Mouse (Mus musculus): ENCODE data around the gene Rab33a. TPM values are rescaled to one million over a fixed set of nuclear protein-coding genes. Genes with fewer than 3 reads are reported as not detected.

The Rab33a gene
- 22.4 and 22.9 TPM in 2 replicates for polyA plus RNA-seq (2014; fragmentation: Nextera tagmentation; extraction: Ambion mirVana)

DNA sequence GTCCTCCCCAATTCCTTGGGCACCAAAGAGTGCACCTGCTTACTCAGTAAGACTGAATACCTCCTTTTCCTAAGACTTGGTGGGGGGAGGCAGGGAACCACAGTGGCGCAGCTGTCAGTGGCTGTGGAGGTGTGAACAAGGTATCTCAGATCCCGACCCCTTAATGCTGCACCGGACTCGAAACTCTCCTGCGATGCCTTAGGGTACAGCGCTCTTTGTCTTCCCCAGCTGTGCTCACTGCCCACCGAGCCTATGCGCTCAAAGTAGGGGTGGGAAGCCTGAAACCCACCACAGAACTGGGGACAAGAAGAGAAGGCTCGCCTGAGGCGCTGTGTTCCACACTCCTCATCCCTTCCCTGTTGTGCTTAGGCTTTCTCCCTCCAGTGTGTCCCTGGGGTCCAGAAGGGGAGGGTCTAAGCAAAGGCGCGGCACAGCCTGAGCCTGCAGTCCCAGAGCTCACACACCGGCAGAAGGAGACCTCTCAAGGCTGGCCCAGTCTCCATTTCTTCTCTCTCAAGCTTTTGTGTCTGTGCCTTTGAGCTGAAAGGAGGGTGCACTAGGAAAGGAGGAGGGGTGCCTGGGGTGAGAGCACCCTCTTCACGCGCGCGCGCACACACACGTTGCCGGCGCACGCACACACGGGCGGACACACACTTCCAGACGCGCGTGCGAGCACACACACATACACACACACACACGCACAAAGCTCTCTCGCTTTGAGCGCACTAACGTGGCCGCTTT lies at the start of gene Rab33a:
Gene Rab33a, plus strand, starts transcription at position 478 of the 741 bp plus-strand sequence.
- Histone ChIP-seq H3K4me2 (ENCODE audit: low read depth, low read length, severe bottlenecking) (peak within 1 kb of the TSS; percentile 68), H3K27ac (ENCODE audit: low read depth, low read length) (peak within 1 kb of the TSS; percentile 78), H3K4me3 (ENCODE audit: low read depth, low read length) (peak within 1 kb of the TSS; percentile 44), H3K9ac (ENCODE audit: low read length) (peak within 1 kb of the TSS; percentile 68), H3K9me3 (ENCODE audit: control insufficient read depth, low read length) (no peaks in the 10 kb centered on the region), H3K36me3 (ENCODE audit: control insufficient read depth, insufficient read depth, low read length) (no peaks in the 10 kb centered on the region), H3K27me3 (ENCODE audit: control insufficient read depth, insufficient read depth, low read length) (no peaks in the 10 kb centered on the region), H3K4me1 (replicated peaks; ENCODE audit: control insufficient read depth, insufficient read depth, low read length) (no peaks in the 10 kb centered on the region)
- ATAC-seq (replicated peaks; ENCODE audit: low FRiP score) (peak; percentile 77), DNase-seq (ENCODE audit: low spot score) (peak; percentile 58)
- WGBS, result 36% methylated on average over 33 of the region's 33 CpGs

DNA sequence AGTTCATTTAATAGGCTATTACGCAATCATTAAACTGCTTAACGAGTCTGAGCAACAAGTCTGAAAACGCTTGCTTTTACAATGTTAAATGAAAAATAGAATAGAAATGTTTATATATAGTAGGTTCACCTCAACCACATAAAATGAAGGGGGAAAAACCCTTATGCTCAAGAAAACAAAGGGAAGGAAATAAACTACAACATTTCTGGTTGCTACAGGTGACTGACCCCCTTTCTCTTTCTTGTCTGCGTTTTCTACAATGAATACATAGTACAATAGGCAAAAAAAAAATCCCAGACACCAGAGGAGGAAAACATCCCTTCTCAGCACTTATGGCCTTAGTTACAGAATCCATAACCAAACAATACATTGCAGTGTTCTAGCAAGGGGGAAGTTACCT lies 38.0 kb upstream of the Rab33a start:
- no peaks in the 10 kb centered on the region for H3K4me1 ChIP-seq (replicated peaks; ENCODE audit: control insufficient read depth, insufficient read depth, low read length)
- no peaks in the 10 kb centered on the region; the same call in 1 of the 2 replicates for H3K36me3 ChIP-seq (ENCODE audit: control insufficient read depth, insufficient read depth, low read length)
- WGBS, result 71% methylated on average over 4 of the region's 4 CpGs
- H3K9ac ChIP-seq (ENCODE audit: low read length), result no peak overlapping the region
- no peak overlapping the region for H3K4me2 ChIP-seq (ENCODE audit: low read depth, low read length, severe bottlenecking)
- H3K27me3 ChIP-seq (ENCODE audit: control insufficient read depth, insufficient read depth, low read length), result no peaks in the 10 kb centered on the region
- no peak for DNase-seq (ENCODE audit: low spot score)
- no peak overlapping the region for H3K4me3 ChIP-seq (ENCODE audit: low read depth, low read length)
- no peaks in the 10 kb centered on the region for H3K9me3 ChIP-seq (ENCODE audit: control insufficient read depth, low read length)
- H3K27ac ChIP-seq (ENCODE audit: low read depth, low read length), result no peak overlapping the region
- ATAC-seq (replicated peaks; ENCODE audit: low FRiP score), result no peak

DNA sequence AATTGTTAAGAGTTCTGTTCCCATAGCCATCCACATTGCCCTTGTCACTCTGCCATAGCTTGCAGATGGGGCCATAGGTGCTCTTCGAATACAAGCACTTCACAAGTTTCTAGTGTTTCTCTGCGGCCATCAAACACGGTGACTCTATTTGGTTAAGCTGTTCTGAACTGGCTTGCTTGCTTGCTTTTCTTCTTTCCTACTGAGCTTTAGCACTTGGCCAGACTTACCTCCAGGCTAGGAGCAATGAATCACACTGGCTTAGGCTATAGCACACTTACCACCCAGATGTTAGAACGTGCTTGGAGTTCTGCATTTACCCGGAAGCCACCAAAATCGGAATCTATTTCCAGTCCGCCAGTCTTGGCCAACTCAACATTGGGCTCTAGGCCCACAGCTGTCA lies 37.4 kb upstream of the Rab33a start:
- no peak overlapping the region for H3K27ac ChIP-seq (ENCODE audit: low read depth, low read length)
- no peak for ATAC-seq (replicated peaks; ENCODE audit: low FRiP score)

DNA sequence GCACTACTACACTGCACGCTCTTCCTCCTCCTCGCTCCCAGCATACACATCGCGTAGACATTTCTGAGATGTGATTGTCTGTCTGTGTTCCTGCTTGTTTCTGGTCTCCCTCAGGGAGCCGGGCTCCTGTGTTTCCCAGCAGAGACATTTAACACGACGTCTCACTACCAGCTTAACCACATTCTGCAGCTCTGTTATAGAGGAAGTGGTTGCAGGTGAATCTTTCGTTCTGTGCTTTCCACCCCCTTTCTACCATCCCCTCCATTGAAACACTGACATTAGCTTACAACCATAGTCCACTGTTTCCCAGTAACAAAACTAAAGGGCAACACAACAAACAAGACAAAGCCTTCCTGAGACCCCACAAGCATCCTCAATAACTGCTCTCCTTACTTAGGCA lies 25.3 kb upstream of the Rab33a start:
- Histone ChIP-seq H3K27ac (ENCODE audit: low read depth, low read length) (no peak overlapping the region), H3K4me1 (replicated peaks; ENCODE audit: control insufficient read depth, insufficient read depth, low read length) (no peaks in the 10 kb centered on the region), H3K4me3 (ENCODE audit: low read depth, low read length) (no peak overlapping the region), H3K36me3 (ENCODE audit: control insufficient read depth, insufficient read depth, low read length) (no peaks in the 10 kb centered on the region), H3K9me3 (ENCODE audit: control insufficient read depth, low read length) (no peaks in the 10 kb centered on the region), H3K9ac (ENCODE audit: low read length) (no peak overlapping the region), H3K27me3 (ENCODE audit: control insufficient read depth, insufficient read depth, low read length) (no peaks in the 10 kb centered on the region), H3K4me2 (ENCODE audit: low read depth, low read length, severe bottlenecking) (no peak overlapping the region)
- 94% methylated on average over 8 of the region's 8 CpGs for WGBS
- ATAC-seq (replicated peaks; ENCODE audit: low FRiP score) (no peak), DNase-seq (ENCODE audit: low spot score) (no peak)

More for the DNA sequence above, 37.4 kb upstream of the Rab33a start:
- H3K4me3 ChIP-seq (ENCODE audit: low read depth, low read length), result no peak overlapping the region
- H3K9me3 ChIP-seq (ENCODE audit: control insufficient read depth, low read length), result no peaks in the 10 kb centered on the region
- no peaks in the 10 kb centered on the region; the same call in 1 of the 2 replicates for H3K36me3 ChIP-seq (ENCODE audit: control insufficient read depth, insufficient read depth, low read length)
- DNase-seq (ENCODE audit: low spot score), result no peak
- H3K4me1 ChIP-seq (replicated peaks; ENCODE audit: control insufficient read depth, insufficient read depth, low read length), result no peaks in the 10 kb centered on the region
- H3K27me3 ChIP-seq (ENCODE audit: control insufficient read depth, insufficient read depth, low read length), result no peaks in the 10 kb centered on the region
- no peak overlapping the region for H3K4me2 ChIP-seq (ENCODE audit: low read depth, low read length, severe bottlenecking)
- WGBS, result 93% methylated on average over 7 of the region's 7 CpGs
- no peak overlapping the region for H3K9ac ChIP-seq (ENCODE audit: low read length)

DNA sequence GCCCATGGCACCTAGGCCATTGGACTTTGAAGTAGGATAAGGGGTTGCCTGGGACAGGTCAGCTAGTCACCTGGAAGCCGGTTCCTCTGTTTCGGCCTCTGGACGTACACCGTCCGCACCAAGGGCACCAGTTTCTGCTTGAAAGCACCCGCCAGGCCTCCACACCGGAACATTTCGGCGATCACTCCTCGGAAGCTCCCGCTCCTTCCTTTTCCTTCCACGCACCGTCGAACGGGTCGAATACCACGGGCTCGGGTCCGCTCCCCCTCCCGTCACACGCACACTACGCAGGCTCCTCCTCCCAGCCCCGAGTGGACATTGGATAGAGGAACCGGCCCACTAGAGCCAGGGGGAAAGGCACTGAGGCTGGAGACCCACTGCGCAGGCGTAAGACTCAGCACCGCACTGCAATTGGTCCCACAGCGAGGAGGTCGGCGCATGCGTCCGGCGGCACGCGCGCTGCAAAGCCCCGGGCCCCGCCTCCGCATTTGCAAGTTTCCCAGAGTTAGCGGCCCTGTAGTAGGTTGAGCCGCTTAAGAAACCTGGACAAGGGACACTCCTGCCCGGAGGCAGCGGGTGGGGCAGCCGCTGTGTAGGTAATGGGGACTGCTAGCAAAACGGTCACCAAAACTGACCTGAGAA lies 5.8 kb upstream of the Rab33a start, which contains the start of gene Aifm1:
Gene Aifm1, minus strand, starts transcription at position 398 of the 642 bp plus-strand sequence.
- WGBS, result 14% methylated on average over 44 of the region's 45 CpGs
- Histone ChIP-seq H3K9ac (ENCODE audit: low read length) (peak within 1 kb of the TSS; percentile 53), H3K9me3 (ENCODE audit: control insufficient read depth, low read length) (no peaks in the 10 kb centered on the region), H3K27ac (ENCODE audit: low read depth, low read length) (no peak within 1 kb of the TSS), H3K27me3 (ENCODE audit: control insufficient read depth, insufficient read depth, low read length) (no peaks in the 10 kb centered on the region), H3K4me1 (replicated peaks; ENCODE audit: control insufficient read depth, insufficient read depth, low read length) (no peaks in the 10 kb centered on the region), H3K4me2 (ENCODE audit: low read depth, low read length, severe bottlenecking) (peak within 1 kb of the TSS; percentile 65), H3K4me3 (ENCODE audit: low read depth, low read length) (peak within 1 kb of the TSS; percentile 52), H3K36me3 (ENCODE audit: control insufficient read depth, insufficient read depth, low read length) (no peaks in the 10 kb centered on the region)
- peak; percentile 98 for ATAC-seq (replicated peaks; ENCODE audit: low FRiP score)
- DNase-seq (ENCODE audit: low spot score), result peak; percentile 94

DNA sequence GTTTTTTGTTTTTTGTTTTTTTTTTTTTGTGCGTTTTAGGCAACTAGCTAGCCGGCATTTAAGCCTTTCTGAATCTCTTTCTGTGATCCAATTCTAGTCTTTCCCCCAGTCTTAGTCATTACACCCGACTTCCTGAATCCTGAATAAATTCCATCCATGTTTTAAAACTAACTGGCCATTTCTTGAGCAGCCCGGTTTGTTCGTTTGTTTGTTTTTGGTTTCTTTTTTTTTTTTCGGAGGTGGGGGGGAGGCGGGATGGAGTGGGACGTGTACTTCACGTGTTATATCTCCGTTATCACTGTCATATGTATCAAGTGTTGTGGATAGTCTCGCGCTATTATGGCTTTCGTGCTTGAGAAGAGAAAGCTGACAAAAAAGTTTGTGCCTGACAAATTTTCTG lies 5.3 kb upstream of the Rab33a start:
- peak overlapping the region; percentile 45; the same call in 1 of the 2 replicates for H3K9ac ChIP-seq (ENCODE audit: low read length)
- DNase-seq (ENCODE audit: low spot score), result no peak

DNA sequence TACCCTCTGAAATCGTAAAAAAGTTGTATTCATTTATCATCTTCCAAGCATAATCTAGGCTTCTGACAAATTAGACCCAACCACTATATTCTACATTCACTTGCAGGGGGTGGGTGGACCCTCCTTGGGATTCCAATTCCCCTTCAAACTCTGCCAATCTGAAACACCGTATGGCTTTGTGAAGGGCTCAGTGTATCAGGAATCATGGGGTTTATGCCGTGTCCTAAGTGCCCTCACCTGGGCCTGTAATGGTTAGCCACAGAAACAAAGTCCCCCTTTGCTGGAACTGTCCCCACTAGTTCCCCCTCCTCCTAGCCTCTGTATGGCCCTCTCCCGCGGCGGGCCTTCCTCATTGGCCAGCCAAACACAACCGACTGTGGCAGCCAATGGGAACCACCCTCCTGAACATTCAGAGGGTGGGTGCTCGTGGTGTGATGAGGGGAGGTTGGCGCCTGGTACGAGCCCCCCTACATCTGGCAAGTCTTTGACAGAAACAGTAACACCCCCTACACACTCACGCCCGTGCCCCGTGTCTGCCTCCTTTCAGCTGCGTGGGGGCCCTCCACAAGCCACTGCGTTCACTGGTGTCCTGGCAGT lies 776 bp upstream of the Rab33a start:
- H3K4me3 ChIP-seq (ENCODE audit: low read depth, low read length), result peak overlapping the region; percentile 44
- H3K27me3 ChIP-seq (ENCODE audit: control insufficient read depth, insufficient read depth, low read length), result no peaks in the 10 kb centered on the region
- H3K36me3 ChIP-seq (ENCODE audit: control insufficient read depth, insufficient read depth, low read length), result no peaks in the 10 kb centered on the region
- DNase-seq (ENCODE audit: low spot score), result peak; percentile 74
- WGBS, result 27% methylated on average over 15 of the region's 15 CpGs
- H3K9me3 ChIP-seq (ENCODE audit: control insufficient read depth, low read length), result no peaks in the 10 kb centered on the region
- H3K4me2 ChIP-seq (ENCODE audit: low read depth, low read length, severe bottlenecking), result peak overlapping the region; percentile 68
- peak overlapping the region; percentile 78 for H3K27ac ChIP-seq (ENCODE audit: low read depth, low read length)
- no peaks in the 10 kb centered on the region for H3K4me1 ChIP-seq (replicated peaks; ENCODE audit: control insufficient read depth, insufficient read depth, low read length)
- ATAC-seq (replicated peaks; ENCODE audit: low FRiP score), result peak; percentile 93
- H3K9ac ChIP-seq (ENCODE audit: low read length), result peak overlapping the region; percentile 68

More for the DNA sequence above, 5.3 kb upstream of the Rab33a start:
- WGBS, result 18% methylated on average over 13 of the region's 13 CpGs
- no peak overlapping the region for H3K27ac ChIP-seq (ENCODE audit: low read depth, low read length)
- no peak for ATAC-seq (replicated peaks; ENCODE audit: low FRiP score)
- no peaks in the 10 kb centered on the region for H3K27me3 ChIP-seq (ENCODE audit: control insufficient read depth, insufficient read depth, low read length)
- no peaks in the 10 kb centered on the region for H3K9me3 ChIP-seq (ENCODE audit: control insufficient read depth, low read length)
- H3K4me3 ChIP-seq (ENCODE audit: low read depth, low read length), result peak overlapping the region; percentile 52
- peak overlapping the region; percentile 40; the same call in 1 of the 2 replicates for H3K4me2 ChIP-seq (ENCODE audit: low read depth, low read length, severe bottlenecking)
- no peaks in the 10 kb centered on the region for H3K36me3 ChIP-seq (ENCODE audit: control insufficient read depth, insufficient read depth, low read length)
- no peaks in the 10 kb centered on the region for H3K4me1 ChIP-seq (replicated peaks; ENCODE audit: control insufficient read depth, insufficient read depth, low read length)

DNA sequence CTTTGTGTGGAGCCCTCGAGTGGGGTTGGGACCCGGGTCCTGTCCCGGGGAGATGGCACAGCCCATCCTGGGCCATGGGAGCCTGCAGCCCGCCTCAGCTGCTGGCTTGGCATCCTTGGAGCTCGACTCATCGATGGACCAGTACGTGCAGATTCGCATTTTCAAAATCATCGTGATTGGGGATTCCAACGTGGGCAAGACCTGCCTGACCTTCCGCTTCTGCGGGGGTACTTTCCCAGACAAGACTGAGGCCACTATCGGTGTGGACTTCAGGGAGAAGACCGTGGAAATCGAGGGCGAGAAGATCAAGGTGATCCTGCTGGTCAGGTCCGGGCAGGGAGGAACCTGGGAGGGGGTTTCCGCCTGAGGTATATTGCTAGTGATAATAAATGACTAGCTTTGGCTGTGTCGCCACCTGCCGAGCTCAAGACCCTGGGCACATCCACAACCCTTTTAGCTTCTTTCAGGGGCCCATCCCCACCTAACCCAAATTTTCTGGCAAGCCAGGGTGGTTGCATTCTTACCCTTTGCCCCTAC lies 532 bp downstream of the Rab33a start:
- Histone ChIP-seq H3K9ac (ENCODE audit: low read length) (peak overlapping the region; percentile 68), H3K9me3 (ENCODE audit: control insufficient read depth, low read length) (no peaks in the 10 kb centered on the region), H3K27ac (ENCODE audit: low read depth, low read length) (peak overlapping the region; percentile 78), H3K27me3 (ENCODE audit: control insufficient read depth, insufficient read depth, low read length) (no peaks in the 10 kb centered on the region), H3K4me3 (ENCODE audit: low read depth, low read length) (peak overlapping the region; percentile 44), H3K36me3 (ENCODE audit: control insufficient read depth, insufficient read depth, low read length) (no peaks in the 10 kb centered on the region), H3K4me2 (ENCODE audit: low read depth, low read length, severe bottlenecking) (peak overlapping the region; percentile 68), H3K4me1 (replicated peaks; ENCODE audit: control insufficient read depth, insufficient read depth, low read length) (no peaks in the 10 kb centered on the region)
- 27% methylated on average over 20 of the region's 20 CpGs for WGBS
- ATAC-seq (replicated peaks; ENCODE audit: low FRiP score) (peak; percentile 40), DNase-seq (ENCODE audit: low spot score) (no peak)
